Comparison of ENCODE assay signal across 18 mouse cellular contexts in genomic region chr4:88865011-88865569, GRCm38 (mm10). TPM values are rescaled to one million over a fixed set of nuclear protein-coding genes. Genes with fewer than 3 reads are reported as not detected.
DNase-seq lines count a peak whose midpoint lies in the region; ATAC-seq and TF ChIP-seq lines count a peak whose summit lies in the region.
"Had no signal": no experiment of that assay in that cellular context is flagged by ENCODE, and none has a peak within 500 bp of the region (broad histone marks: within the 10 kb centered on the region; RNA-seq: fewer than 3 reads in every experiment).

No protein-coding gene starts in this region.

- peak; percentile 2 for ATAC-seq in activated CD4-positive, CD25-positive, alpha-beta regulatory T cell, adult 4 months
- ATAC-seq in liver, embryonic 13.5 days (ENCODE audit: low read depth): no peak
- ATAC-seq in cerebellum, adult (ENCODE audit: insufficient number of reproducible peaks, low FRiP score, low TSS enrichment): no peak
- ATAC-seq in midbrain, embryonic 15.5 days (replicated peaks): no peak
- ATAC-seq: forebrain, embryonic 13.5 days; midbrain, embryonic 16.5 days had no signal

- peak overlapping the region; percentile 36 for H3K4me2 ChIP-seq in liver, embryonic 13.5 days
- H3K4me2 ChIP-seq in midbrain, embryonic 15.5 days: no peak overlapping the region
- H3K4me2 ChIP-seq: forebrain, embryonic 13.5 days; neural tube, embryonic 13.5 days had no signal

- no peaks in the 10 kb centered on the region for H3K36me3 ChIP-seq in spleen, adult 2 months (ENCODE audit: control insufficient read depth, insufficient read depth, low read length)
- H3K36me3 ChIP-seq in liver, embryonic 13.5 days: no peaks in the 10 kb centered on the region
- no peaks in the 10 kb centered on the region for H3K36me3 ChIP-seq in midbrain, embryonic 15.5 days (replicated peaks)
- H3K36me3 ChIP-seq: heart, embryonic 12.5 days; neural tube, embryonic 13.5 days had no signal

- no peak for TF ChIP-seq CTCF in spleen, adult 2 months (IDR thresholded peaks at IDR 0.05; ENCODE audit: extremely low read depth, insufficient read depth, insufficient read length, insufficient replicate concordance)

- H3K4me3 ChIP-seq in spleen, adult 2 months (ENCODE audit: extremely low read depth, insufficient read depth, insufficient read length): no peak overlapping the region
- H3K4me3 ChIP-seq in liver, embryonic 13.5 days (replicated peaks): no peak overlapping the region
- no peak overlapping the region for H3K4me3 ChIP-seq in midbrain, embryonic 15.5 days
- H3K4me3 ChIP-seq: forebrain, embryonic 13.5 days; heart, embryonic 12.5 days; neural tube, embryonic 13.5 days had no signal

- no peak for TF ChIP-seq POLR2A in spleen, adult 2 months (IDR thresholded peaks at IDR 0.05; ENCODE audit: low read depth, low read length)

- H3K4me1 ChIP-seq in spleen, adult 2 months (ENCODE audit: control insufficient read depth, insufficient read depth, insufficient read length): peaks cover 9% of the 10 kb centered on the region; the same call in 1 of the 2 replicates
- peaks cover 19% of the 10 kb centered on the region for H3K4me1 ChIP-seq in liver, embryonic 13.5 days (replicated peaks)
- H3K4me1 ChIP-seq in midbrain, embryonic 15.5 days: peaks cover 11% of the 10 kb centered on the region; the same call in 1 of the 2 replicates

- WGBS in spleen, adult 2 months: 11% methylated on average over 6 of the region's 6 CpGs
- WGBS in liver, embryonic 13.5 days (ENCODE audit: insufficient replicate concordance): 12% methylated on average over 6 of the region's 6 CpGs
- 54% methylated on average over 6 of the region's 6 CpGs for WGBS in midbrain, embryonic 15.5 days

- no peaks in the 10 kb centered on the region for H3K9me3 ChIP-seq in liver, embryonic 13.5 days (replicated peaks)
- H3K9me3 ChIP-seq in midbrain, embryonic 15.5 days: no peaks in the 10 kb centered on the region
- H3K9me3 ChIP-seq: forebrain, embryonic 13.5 days; heart, embryonic 12.5 days; neural tube, embryonic 13.5 days had no signal

- H3K27me3 ChIP-seq in spleen, adult 2 months (ENCODE audit: control insufficient read depth, insufficient read depth, low read length): no peaks in the 10 kb centered on the region
- H3K27me3 ChIP-seq in liver, embryonic 13.5 days: peaks cover 13% of the 10 kb centered on the region
- H3K27me3 ChIP-seq in midbrain, embryonic 15.5 days (replicated peaks): 0 out of 2 replicates have a peak, but pooled peaks cover 7% of the 10 kb centered on the region

- peak overlapping the region; percentile 79 for H3K27ac ChIP-seq in spleen, adult 2 months (ENCODE audit: insufficient read depth, low read length)
- H3K27ac ChIP-seq in liver, embryonic 13.5 days: no peak overlapping the region
- no peak overlapping the region for H3K27ac ChIP-seq in midbrain, embryonic 15.5 days
- H3K27ac ChIP-seq: forebrain, embryonic 13.5 days; neural tube, embryonic 13.5 days had no signal

- no peak overlapping the region for H3K9ac ChIP-seq in liver, embryonic 13.5 days
- H3K9ac ChIP-seq in midbrain, embryonic 15.5 days: no peak overlapping the region
- H3K9ac ChIP-seq: forebrain, embryonic 13.5 days; heart, embryonic 12.5 days; neural tube, embryonic 13.5 days had no signal

- no peak for DNase-seq in spleen, adult 2 months (ENCODE audit: low read depth in 1 of 2, low spot score in 2 of 2)
- no peak for DNase-seq in spleen, postnatal 4 days (ENCODE audit: low spot score in 2 of 2)
- no peak for DNase-seq in liver, embryonic 13.5 days
- DNase-seq in natural killer cell, adult 2 months (ENCODE audit: low spot score in 2 of 2): peak; percentile 14 to 30
- no peak for DNase-seq in embryo, embryonic 10.5 days (ENCODE audit: low spot score)
- DNase-seq: adrenal gland, adult 2 months; heart, postnatal 4 days; left cerebral cortex, postnatal 4 days; retina, postnatal 1 day had no signal

RNA-seq across cellular contexts. Expression of gene Ifne, which starts 14.9 kb away (rescaled TPM):
- not detected in 2 replicates for polyA plus RNA-seq in spleen, adult 2 months (2012; rRNA removed)
- not detected for polyA plus RNA-seq in activated CD4-positive, CD25-positive, alpha-beta regulatory T cell, adult 4 months (2017; shearing (Covaris generic))
- not detected in 2 replicates for polyA plus RNA-seq in liver, embryonic 13.5 days (2015; fragmentation: Nextera tagmentation; extraction: Ambion mirVana)
- not detected in 2 replicates for polyA plus RNA-seq in midbrain, embryonic 15.5 days (2015; fragmentation: Nextera tagmentation; extraction: Ambion mirVana)
- polyA plus RNA-seq: adrenal gland, adult 2 months; forebrain, embryonic 13.5 days; heart, embryonic 12.5 days; kidney, embryonic 16.5 days; lung, embryonic 16.5 days; midbrain, embryonic 16.5 days; neural tube, embryonic 13.5 days had no signal

RNA-seq across cellular contexts. Expression of gene Ifna1, which starts 15.2 kb away (rescaled TPM):
- not detected in 2 replicates for polyA plus RNA-seq in spleen, adult 2 months (2012; rRNA removed)
- not detected for polyA plus RNA-seq in activated CD4-positive, CD25-positive, alpha-beta regulatory T cell, adult 4 months (2017; shearing (Covaris generic))
- polyA plus RNA-seq in liver, embryonic 13.5 days (2015; fragmentation: Nextera tagmentation; extraction: Ambion mirVana): not detected in 2 replicates
- not detected in 2 replicates for polyA plus RNA-seq in midbrain, embryonic 15.5 days (2015; fragmentation: Nextera tagmentation; extraction: Ambion mirVana)
- polyA plus RNA-seq: adrenal gland, adult 2 months; forebrain, embryonic 13.5 days; heart, embryonic 12.5 days; kidney, embryonic 16.5 days; lung, embryonic 16.5 days; midbrain, embryonic 16.5 days; neural tube, embryonic 13.5 days had no signal

RNA-seq across cellular contexts. Expression of gene Ifna4, which starts 23.4 kb away (rescaled TPM):
- not detected in 2 replicates for polyA plus RNA-seq in spleen, adult 2 months (2012; rRNA removed)
- not detected for polyA plus RNA-seq in activated CD4-positive, CD25-positive, alpha-beta regulatory T cell, adult 4 months (2017; shearing (Covaris generic))
- polyA plus RNA-seq in liver, embryonic 13.5 days (2015; fragmentation: Nextera tagmentation; extraction: Ambion mirVana): not detected in 2 replicates
- polyA plus RNA-seq in midbrain, embryonic 15.5 days (2015; fragmentation: Nextera tagmentation; extraction: Ambion mirVana): not detected in 2 replicates
- polyA plus RNA-seq: adrenal gland, adult 2 months; forebrain, embryonic 13.5 days; heart, embryonic 12.5 days; kidney, embryonic 16.5 days; lung, embryonic 16.5 days; midbrain, embryonic 16.5 days; neural tube, embryonic 13.5 days had no signal

RNA-seq across cellular contexts. Expression of gene Ifna5, which starts 29.8 kb away (rescaled TPM):
- polyA plus RNA-seq in spleen, adult 2 months (2012; rRNA removed): not detected in 2 replicates
- not detected for polyA plus RNA-seq in activated CD4-positive, CD25-positive, alpha-beta regulatory T cell, adult 4 months (2017; shearing (Covaris generic))
- polyA plus RNA-seq in liver, embryonic 13.5 days (2015; fragmentation: Nextera tagmentation; extraction: Ambion mirVana): not detected in 2 replicates
- not detected in 2 replicates for polyA plus RNA-seq in midbrain, embryonic 15.5 days (2015; fragmentation: Nextera tagmentation; extraction: Ambion mirVana)
- polyA plus RNA-seq: adrenal gland, adult 2 months; forebrain, embryonic 13.5 days; heart, embryonic 12.5 days; kidney, embryonic 16.5 days; lung, embryonic 16.5 days; midbrain, embryonic 16.5 days; neural tube, embryonic 13.5 days had no signal

RNA-seq across cellular contexts. Expression of gene Ifna6, which starts 37.9 kb away (rescaled TPM):
- polyA plus RNA-seq in spleen, adult 2 months (2012; rRNA removed): not detected in 2 replicates
- not detected for polyA plus RNA-seq in activated CD4-positive, CD25-positive, alpha-beta regulatory T cell, adult 4 months (2017; shearing (Covaris generic))
- not detected in 2 replicates for polyA plus RNA-seq in liver, embryonic 13.5 days (2015; fragmentation: Nextera tagmentation; extraction: Ambion mirVana)
- not detected in 2 replicates for polyA plus RNA-seq in midbrain, embryonic 15.5 days (2015; fragmentation: Nextera tagmentation; extraction: Ambion mirVana)
- polyA plus RNA-seq: adrenal gland, adult 2 months; forebrain, embryonic 13.5 days; heart, embryonic 12.5 days; kidney, embryonic 16.5 days; lung, embryonic 16.5 days; midbrain, embryonic 16.5 days; neural tube, embryonic 13.5 days had no signal

Comparison
In these comparisons a context has a peak if more than half of its experiments do, and no peak if none do; other contexts are left out.
1. DNase-seq: peak in natural killer cell, adult 2 months (2 of 2); none in spleen, adult 2 months (0 of 2), spleen, postnatal 4 days (0 of 2), liver, embryonic 13.5 days (single experiment) and embryo, embryonic 10.5 days (single experiment).